Mouse (Mus musculus): ENCODE measurements at regions not wholly inside any gene's neighbourhood (a gene's known extent, or its start where the extent isn't known, plus 50 kb on each side); places are given as distances from the start of the nearest gene placed in this dataset.

GRCm38 (mm10) chr15:68440636-68441035, 1939.9 kb upstream of the Lrrc6 start:
- no peak for DNase-seq

DNA sequence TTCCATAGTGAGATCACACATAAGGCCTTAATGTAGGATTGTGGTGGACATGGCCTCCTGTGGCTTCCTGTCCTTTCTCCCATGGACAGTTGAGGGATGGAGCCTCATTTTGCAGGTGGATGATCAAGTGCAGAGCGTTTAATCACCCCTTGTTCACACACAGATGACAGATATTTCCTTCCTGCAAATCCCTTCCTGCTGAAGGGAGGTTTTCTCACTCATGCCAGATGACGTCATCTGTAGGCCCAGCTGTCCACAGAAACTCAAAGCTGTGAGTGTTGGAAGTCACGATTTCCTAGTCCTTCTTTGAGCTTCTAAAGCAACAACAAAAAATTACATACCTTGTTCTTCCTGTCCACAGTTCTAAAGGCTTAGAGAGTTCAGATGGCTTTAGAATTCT, 1935.3 kb upstream of the Lrrc6 start:
- no peak for DNase-seq

DNA sequence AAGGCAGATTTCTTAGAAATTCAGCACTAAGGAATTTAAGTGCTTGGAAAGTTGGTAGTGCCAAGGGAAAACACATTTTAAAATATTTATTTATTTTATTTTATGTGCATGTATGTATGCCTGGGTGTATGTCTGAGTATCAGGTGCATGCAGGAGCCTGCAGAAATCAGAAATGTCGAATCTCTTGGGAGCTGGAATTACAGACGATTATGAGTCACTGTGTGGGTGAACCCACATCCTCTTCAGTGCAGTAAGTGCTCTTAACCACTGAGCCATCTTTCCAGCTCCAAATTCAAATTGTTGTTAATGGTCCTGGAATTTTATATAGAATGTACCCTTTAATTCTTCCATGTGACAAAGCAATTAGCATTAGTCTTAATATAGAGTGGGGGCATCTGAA, 1930.5 kb upstream of the Lrrc6 start:
- DNase-seq, result no peak

GRCm38 (mm10) chr15:68430486-68430885, 1929.8 kb upstream of the Lrrc6 start:
- DNase-seq, result no peak

DNA sequence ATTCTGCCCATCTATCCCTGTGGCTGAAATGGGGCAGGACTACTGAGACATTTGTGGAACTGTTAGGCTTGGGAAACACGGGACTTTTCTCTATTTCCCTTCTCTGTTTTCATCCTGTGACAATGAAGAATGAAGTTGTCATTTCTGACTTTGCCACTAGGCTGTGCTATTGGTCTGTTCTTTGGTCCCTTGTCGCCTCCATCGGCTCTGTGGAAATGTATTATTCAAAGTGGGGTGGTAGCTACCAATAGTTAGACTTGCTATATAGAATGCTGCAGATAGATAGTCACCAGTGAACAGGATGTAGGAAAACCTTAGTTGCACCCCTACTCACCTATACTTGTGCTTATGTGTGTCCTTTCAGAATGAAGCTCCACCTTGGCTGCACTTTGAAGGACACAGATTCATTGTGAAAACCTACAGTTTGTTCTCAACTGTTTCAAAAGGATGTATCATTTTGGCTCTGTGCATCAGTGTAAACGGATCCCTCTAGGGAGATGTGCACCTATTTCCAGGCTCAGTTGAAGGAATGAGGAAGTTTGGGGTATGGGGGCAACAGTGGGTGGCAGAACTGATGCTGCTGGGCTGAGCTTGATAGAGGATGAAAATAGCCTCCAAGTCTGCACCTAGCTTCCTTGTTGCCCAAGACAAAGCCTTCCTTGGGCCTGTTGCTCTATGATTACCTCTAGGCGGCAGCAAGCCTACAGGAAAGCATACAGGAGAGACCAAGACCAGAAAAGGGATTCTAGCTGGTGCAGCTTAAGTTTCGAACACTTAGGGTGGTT, 1927.9 kb upstream of the Lrrc6 start:
- no peak for DNase-seq

GRCm38 (mm10) chr15:68417142-68417541, 1916.4 kb upstream of the Lrrc6 start:
- DNase-seq, result no peak

GRCm38 (mm10) chr15:68415401-68415925, 1914.8 kb upstream of the Lrrc6 start:
- DNase-seq, result peak; percentile 6

DNA sequence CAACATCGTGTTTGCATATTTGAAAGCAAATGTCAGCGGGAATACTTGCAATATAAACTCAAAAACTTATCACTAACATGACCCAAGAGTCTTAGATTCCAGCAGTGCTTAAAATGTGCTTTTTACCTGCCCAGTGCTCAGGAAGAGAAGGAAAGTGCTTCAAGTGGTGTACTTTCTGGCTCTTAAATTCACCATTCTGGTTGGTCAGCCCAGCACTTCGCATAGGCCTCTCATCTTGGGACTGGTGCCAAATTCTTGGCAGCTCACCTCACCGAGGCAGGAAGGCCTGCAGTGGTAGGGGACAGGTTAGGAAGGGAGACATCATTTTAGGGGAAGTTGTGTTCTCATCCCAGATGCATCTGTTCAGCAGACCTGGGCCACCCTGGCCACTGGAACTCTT, 1913.3 kb upstream of the Lrrc6 start:
- DNase-seq, result no peak

DNA sequence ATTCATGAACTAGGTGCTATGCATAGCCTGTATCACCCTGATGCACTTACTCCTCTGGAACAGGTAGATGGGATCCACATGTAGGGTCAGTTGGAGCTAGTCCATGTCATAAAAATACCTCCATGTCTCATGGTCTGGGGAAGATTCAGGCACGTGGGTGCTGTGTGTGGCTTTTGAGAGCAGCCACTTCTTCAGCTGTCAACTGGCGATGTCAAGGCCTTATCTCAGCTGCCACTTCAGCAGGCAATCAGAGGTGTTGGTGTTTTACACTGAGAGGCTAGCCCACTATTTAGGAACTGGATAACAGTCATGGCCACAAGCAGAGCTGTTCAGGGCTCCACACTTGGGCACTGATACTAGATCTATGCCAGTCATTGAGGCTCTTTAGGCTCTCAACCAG, 1912.0 kb upstream of the Lrrc6 start:
- no peak for DNase-seq

DNA sequence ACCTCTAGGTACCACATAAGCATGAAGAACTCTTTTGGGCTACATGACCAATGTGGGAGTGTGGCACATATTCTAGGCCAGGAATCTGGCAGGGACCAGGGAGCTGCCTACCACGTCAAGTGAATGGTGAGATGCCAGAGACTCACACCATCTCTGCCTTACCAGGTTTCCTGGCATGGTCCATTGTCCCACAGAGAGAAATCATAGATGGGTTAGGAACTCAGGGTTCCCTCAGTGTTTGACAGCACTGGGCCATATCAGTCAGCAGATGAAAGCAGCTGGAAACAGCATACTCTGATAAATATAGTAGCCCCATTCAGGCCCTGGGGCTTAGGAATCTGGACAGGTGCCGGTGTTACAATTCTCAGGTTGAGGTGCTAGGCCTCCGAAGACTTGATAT, 1911.4 kb upstream of the Lrrc6 start:
- no peak for DNase-seq

- DNase-seq, result no peak
Measured at GRCm38 (mm10) chr15:68403554-68404070, 1902.9 kb upstream of the Lrrc6 start.

DNA sequence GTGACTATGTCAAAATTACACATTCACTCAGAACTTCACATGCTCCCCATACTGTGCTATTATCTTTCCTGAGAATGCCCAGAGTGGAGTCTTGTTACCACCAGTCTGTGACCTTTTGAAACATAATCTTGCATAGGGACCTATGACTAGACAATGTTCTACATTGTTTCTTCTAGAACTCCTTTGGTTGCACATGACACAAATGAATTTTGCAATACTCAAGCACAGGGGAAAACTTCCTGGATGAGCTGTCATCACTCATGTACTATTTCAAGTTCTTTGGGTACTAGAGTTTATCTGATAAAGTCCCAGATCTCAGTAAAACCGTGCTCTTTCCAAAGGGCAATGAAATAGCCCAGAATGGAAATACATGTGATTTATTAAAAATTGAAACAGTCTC, 1901.0 kb upstream of the Lrrc6 start:
- no peak for DNase-seq

GRCm38 (mm10) chr15:68401006-68401405, 1900.3 kb upstream of the Lrrc6 start:
- no peak for DNase-seq

DNA sequence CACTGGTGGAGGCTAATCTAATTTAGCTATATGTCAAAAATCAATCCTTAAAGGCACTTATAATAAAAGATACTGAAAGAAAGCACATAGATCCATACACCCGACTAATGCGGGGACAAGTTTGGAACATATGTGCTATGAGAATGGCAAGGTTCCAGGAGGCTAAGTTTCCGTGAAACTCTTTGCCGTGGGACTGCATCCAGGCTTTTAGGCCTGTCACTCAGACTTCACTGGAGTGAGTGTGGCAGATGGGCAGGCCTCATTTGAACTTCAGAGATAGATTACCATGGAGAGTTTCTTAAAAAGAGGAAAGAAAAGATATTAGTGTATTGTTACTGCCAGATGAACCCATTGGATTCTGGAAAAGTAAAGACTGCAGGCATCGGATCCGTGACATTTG, 1895.9 kb upstream of the Lrrc6 start:
- DNase-seq, result no peak

DNA sequence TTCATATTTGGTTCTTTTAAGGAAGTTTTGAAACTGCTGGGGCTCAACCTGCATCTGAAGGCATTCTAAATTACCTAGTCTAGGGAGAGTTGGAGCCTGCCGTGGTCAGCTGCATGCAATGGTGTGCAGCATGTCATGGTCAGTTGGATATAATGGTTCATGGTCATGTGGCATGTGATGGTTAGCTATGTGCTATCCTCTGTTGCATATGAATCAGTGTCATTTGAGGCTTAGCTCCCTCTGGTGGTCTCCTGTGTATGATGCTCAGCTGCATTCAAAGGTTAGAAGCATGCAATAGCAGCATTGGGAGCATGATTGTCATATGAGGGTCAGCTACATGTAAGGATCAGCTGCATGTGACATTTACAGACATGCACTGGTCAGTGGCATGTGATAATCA, 1894.0 kb upstream of the Lrrc6 start:
- no peak for DNase-seq

- DNase-seq, result no peak
Measured at GRCm38 (mm10) chr15:68394157-68394556, 1893.4 kb upstream of the Lrrc6 start.

- no peak for DNase-seq
Measured at GRCm38 (mm10) chr15:68391737-68392136, 1891.0 kb upstream of the Lrrc6 start.

- no peak for DNase-seq
Measured at GRCm38 (mm10) chr15:68389855-68390254, 1889.1 kb upstream of the Lrrc6 start.

DNA sequence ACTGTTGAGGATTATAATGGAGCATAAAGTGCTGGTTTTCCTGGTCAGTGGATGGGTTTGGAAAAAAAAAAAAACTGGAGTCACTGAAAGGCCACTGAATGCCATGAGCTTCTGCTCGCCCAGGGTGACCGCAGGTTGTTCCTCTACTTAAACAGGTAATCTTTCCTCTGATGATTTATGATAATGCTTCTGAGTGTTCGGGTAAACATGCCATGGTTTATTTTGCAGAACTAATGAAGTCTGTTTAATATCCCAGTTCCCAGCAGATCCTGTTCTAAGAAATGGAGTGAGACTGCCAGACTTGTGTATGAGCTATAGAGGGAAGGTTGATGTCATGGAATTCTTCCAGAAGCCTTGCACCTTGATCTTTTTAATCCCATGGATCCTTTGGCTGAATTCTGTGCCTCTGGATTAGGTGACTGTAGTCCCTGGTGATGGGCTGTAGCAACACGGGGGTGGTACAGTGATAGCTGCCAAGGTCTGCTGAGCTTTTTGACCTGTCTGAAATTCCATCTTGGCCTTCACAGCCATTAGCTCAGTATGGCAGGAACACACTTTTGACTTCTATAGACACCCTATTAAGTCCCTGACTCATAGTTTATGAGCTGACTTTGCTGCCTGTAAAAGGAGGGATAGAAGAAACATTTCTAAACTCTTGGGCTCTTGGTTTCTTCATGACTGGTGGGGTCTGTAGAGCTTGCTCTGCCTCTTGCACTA, 1886.8 kb upstream of the Lrrc6 start:
- DNase-seq, result no peak

DNA sequence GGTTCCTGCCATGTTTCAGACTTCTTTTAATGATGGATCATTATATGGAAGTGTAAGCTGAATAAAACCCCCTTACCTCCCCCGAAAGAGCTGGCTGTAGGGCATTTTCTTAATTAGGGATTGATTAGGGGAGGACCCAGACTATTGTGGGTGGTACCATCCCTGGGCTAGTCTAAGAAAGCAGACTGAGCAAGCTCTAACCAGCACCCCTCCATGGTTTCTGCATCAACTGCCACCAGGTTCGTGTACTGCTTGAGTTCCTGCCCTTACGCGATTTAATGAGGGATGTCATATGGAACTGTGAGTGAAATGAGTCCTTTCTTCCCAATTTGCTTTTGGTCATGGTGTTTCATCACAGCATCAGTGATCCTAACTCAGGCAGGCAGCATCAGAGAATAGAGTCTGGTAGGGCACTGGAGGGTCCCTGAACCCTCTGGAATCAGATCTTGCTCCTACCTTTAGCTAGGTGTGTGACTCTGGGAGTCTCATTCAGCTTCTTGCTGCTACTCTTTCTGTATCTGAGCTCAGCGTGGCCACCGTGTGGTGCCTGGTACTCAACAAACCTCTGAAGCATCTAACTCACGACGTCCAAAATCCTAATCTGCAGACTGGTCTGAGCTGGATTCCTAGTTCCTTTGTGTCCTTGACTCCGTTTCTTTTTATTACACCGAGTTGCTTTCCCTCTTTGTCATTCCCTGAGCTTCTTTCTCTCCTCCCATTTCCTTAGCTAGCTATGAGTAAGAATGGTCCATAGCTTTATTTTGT, 1884.0 kb upstream of the Lrrc6 start:
- no peak for DNase-seq

DNA sequence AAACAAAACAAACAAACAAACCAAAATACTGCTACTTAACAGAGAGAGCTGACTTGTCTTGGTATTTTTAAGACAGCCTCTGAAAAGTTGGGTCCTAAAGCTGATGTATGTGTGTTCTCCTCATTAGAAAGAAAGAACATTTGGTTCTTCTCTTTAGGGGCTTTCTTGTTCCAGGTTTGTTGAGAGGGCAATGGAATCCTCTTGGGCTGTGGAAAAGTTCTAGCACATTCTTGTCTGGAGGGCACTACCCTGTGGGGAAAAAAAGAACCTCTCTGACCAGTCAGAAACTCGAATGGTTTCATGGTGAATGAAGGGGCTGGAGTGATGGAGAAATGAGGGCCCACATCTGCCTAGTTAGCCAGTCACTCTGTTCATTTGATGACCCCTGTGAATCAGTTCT, 1874.5 kb upstream of the Lrrc6 start:
- DNase-seq, result no peak

DNA sequence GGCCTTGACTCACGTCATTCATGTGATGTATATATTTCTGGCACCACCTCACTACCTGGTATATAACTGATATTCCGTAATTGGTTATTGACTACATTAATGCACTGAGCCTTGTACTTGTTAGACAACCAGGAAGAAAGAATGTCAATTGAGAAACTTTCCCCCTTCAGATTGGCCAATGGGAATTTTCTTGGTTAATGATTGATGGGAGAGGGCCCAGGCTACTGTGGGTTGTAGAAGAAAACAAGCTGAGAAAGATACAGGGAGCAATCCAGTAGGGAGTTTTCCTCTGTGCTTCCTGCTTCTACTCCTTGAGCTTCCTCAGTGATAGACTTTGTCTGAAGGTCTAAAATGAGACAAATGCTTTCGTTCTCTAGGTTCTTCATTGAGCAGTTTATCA, 1866.1 kb upstream of the Lrrc6 start:
- no peak for DNase-seq
